Mouse (Mus musculus): ENCODE results near the gene Agpat2. TPM values are rescaled to one million over a fixed set of nuclear protein-coding genes. Genes with fewer than 3 reads are reported as not detected.

Agpat2 gene
- polyA plus RNA-seq, 1 experiment from 2014 or later: 7.3 TPM

GRCm38 (mm10) chr2:26579714-26580113 lies 24.5 kb downstream of the Agpat2 start, which contains the start of gene Egfl7:
TSS of gene Egfl7 (plus strand) at chr2:26580014.
- 83% methylated on average over 1 of the region's 1 CpGs for WGBS
- Histone ChIP-seq H3K9ac (ENCODE audit: low read depth, low read length) (no peak within 1 kb of the TSS), H3K27me3 (ENCODE audit: control insufficient read depth, insufficient read depth, low read length) (no peaks in the 10 kb centered on the region), H3K9me3 (ENCODE audit: control insufficient read depth, low read length) (no peaks in the 10 kb centered on the region), H3K4me1 (replicated peaks; ENCODE audit: control insufficient read depth, insufficient read depth, low read length) (no peaks in the 10 kb centered on the region), H3K36me3 (ENCODE audit: control insufficient read depth, insufficient read depth, low read length) (no peaks in the 10 kb centered on the region), H3K27ac (ENCODE audit: low read depth, low read length) (no peak within 1 kb of the TSS), H3K4me3 (ENCODE audit: low read depth, low read length) (no peak within 1 kb of the TSS), H3K4me2 (replicated peaks; ENCODE audit: low read depth, low read length) (no peak within 1 kb of the TSS)
- no peak for ATAC-seq (ENCODE audit: low FRiP score)
- DNase-seq (ENCODE audit: low spot score): no peak

GRCm38 (mm10) chr2:26578369-26578768 lies 25.8 kb downstream of the Agpat2 start:
- Histone ChIP-seq H3K9me3 (ENCODE audit: control insufficient read depth, low read length) (no peaks in the 10 kb centered on the region), H3K4me2 (replicated peaks; ENCODE audit: low read depth, low read length) (no peak overlapping the region), H3K27ac (ENCODE audit: low read depth, low read length) (peak overlapping the region; percentile 60; the same call in 1 of the 2 replicates), H3K9ac (ENCODE audit: low read depth, low read length) (no peak overlapping the region), H3K4me3 (ENCODE audit: low read depth, low read length) (no peak overlapping the region), H3K27me3 (ENCODE audit: control insufficient read depth, insufficient read depth, low read length) (no peaks in the 10 kb centered on the region), H3K4me1 (replicated peaks; ENCODE audit: control insufficient read depth, insufficient read depth, low read length) (no peaks in the 10 kb centered on the region), H3K36me3 (ENCODE audit: control insufficient read depth, insufficient read depth, low read length) (no peaks in the 10 kb centered on the region)
- no peak for DNase-seq (ENCODE audit: low spot score)
- 40% methylated on average over 6 of the region's 6 CpGs for WGBS
- ATAC-seq (ENCODE audit: low FRiP score): no peak

- H3K4me3 ChIP-seq (ENCODE audit: low read depth, low read length): no peak overlapping the region
- H3K4me2 ChIP-seq (replicated peaks; ENCODE audit: low read depth, low read length): no peak overlapping the region
- no peaks in the 10 kb centered on the region for H3K4me1 ChIP-seq (replicated peaks; ENCODE audit: control insufficient read depth, insufficient read depth, low read length)
- H3K27me3 ChIP-seq (ENCODE audit: control insufficient read depth, insufficient read depth, low read length): no peaks in the 10 kb centered on the region
- no peak overlapping the region for H3K27ac ChIP-seq (ENCODE audit: low read depth, low read length)
- H3K9me3 ChIP-seq (ENCODE audit: control insufficient read depth, low read length): no peaks in the 10 kb centered on the region
- ATAC-seq (ENCODE audit: low FRiP score) (no peak), DNase-seq (ENCODE audit: low spot score) (no peak)
- no peaks in the 10 kb centered on the region for H3K36me3 ChIP-seq (ENCODE audit: control insufficient read depth, insufficient read depth, low read length)
- no peak overlapping the region for H3K9ac ChIP-seq (ENCODE audit: low read depth, low read length)
- WGBS: 49% methylated on average over 4 of the region's 4 CpGs
These were observed 27.8 kb downstream of the Agpat2 start for GRCm38 (mm10) chr2:26576462-26576861.

GRCm38 (mm10) chr2:26575865-26576264 lies 28.4 kb downstream of the Agpat2 start:
- Histone ChIP-seq H3K4me3 (ENCODE audit: low read depth, low read length) (no peak overlapping the region), H3K27ac (ENCODE audit: low read depth, low read length) (no peak overlapping the region), H3K27me3 (ENCODE audit: control insufficient read depth, insufficient read depth, low read length) (no peaks in the 10 kb centered on the region), H3K36me3 (ENCODE audit: control insufficient read depth, insufficient read depth, low read length) (no peaks in the 10 kb centered on the region), H3K4me1 (replicated peaks; ENCODE audit: control insufficient read depth, insufficient read depth, low read length) (no peaks in the 10 kb centered on the region), H3K9ac (ENCODE audit: low read depth, low read length) (no peak overlapping the region), H3K4me2 (replicated peaks; ENCODE audit: low read depth, low read length) (no peak overlapping the region), H3K9me3 (ENCODE audit: control insufficient read depth, low read length) (no peaks in the 10 kb centered on the region)
- DNase-seq (ENCODE audit: low spot score) (no peak), ATAC-seq (ENCODE audit: low FRiP score) (no peak)
- WGBS: 44% methylated on average over 4 of the region's 4 CpGs

GRCm38 (mm10) chr2:26575378-26575777 lies 28.8 kb downstream of the Agpat2 start:
- H3K27me3 ChIP-seq (ENCODE audit: control insufficient read depth, insufficient read depth, low read length): no peaks in the 10 kb centered on the region
- no peak for ATAC-seq (ENCODE audit: low FRiP score)
- 83% methylated on average over 1 of the region's 1 CpGs for WGBS
- H3K4me2 ChIP-seq (replicated peaks; ENCODE audit: low read depth, low read length): no peak overlapping the region
- no peak overlapping the region for H3K9ac ChIP-seq (ENCODE audit: low read depth, low read length)
- no peak overlapping the region for H3K4me3 ChIP-seq (ENCODE audit: low read depth, low read length)
- no peaks in the 10 kb centered on the region for H3K9me3 ChIP-seq (ENCODE audit: control insufficient read depth, low read length)
- peak overlapping the region; percentile 30; the same call in 1 of the 2 replicates for H3K27ac ChIP-seq (ENCODE audit: low read depth, low read length)
- H3K4me1 ChIP-seq (replicated peaks; ENCODE audit: control insufficient read depth, insufficient read depth, low read length): no peaks in the 10 kb centered on the region
- no peak for DNase-seq (ENCODE audit: low spot score)
- no peaks in the 10 kb centered on the region for H3K36me3 ChIP-seq (ENCODE audit: control insufficient read depth, insufficient read depth, low read length)

- no peak for DNase-seq (ENCODE audit: low spot score)
These were observed 29.4 kb downstream of the Agpat2 start for GRCm38 (mm10) chr2:26574862-26575261.

GRCm38 (mm10) chr2:26573807-26574206 lies 30.4 kb downstream of the Agpat2 start:
- no peak for ATAC-seq (ENCODE audit: low FRiP score)
- Histone ChIP-seq H3K9ac (ENCODE audit: low read depth, low read length) (no peak overlapping the region), H3K27ac (ENCODE audit: low read depth, low read length) (no peak overlapping the region), H3K4me3 (ENCODE audit: low read depth, low read length) (no peak overlapping the region), H3K9me3 (ENCODE audit: control insufficient read depth, low read length) (no peaks in the 10 kb centered on the region), H3K36me3 (ENCODE audit: control insufficient read depth, insufficient read depth, low read length) (no peaks in the 10 kb centered on the region), H3K4me1 (replicated peaks; ENCODE audit: control insufficient read depth, insufficient read depth, low read length) (no peaks in the 10 kb centered on the region), H3K4me2 (replicated peaks; ENCODE audit: low read depth, low read length) (no peak overlapping the region), H3K27me3 (ENCODE audit: control insufficient read depth, insufficient read depth, low read length) (no peaks in the 10 kb centered on the region)
- DNase-seq (ENCODE audit: low spot score): no peak
- WGBS: 26% methylated on average over 5 of the region's 5 CpGs

More at GRCm38 (mm10) chr2:26574862-26575261, 29.4 kb downstream of the Agpat2 start:
- no peak overlapping the region for H3K4me2 ChIP-seq (replicated peaks; ENCODE audit: low read depth, low read length)
- H3K4me1 ChIP-seq (replicated peaks; ENCODE audit: control insufficient read depth, insufficient read depth, low read length): no peaks in the 10 kb centered on the region
- H3K9me3 ChIP-seq (ENCODE audit: control insufficient read depth, low read length): no peaks in the 10 kb centered on the region
- H3K27me3 ChIP-seq (ENCODE audit: control insufficient read depth, insufficient read depth, low read length): no peaks in the 10 kb centered on the region
- no peak for ATAC-seq (ENCODE audit: low FRiP score)
- no peaks in the 10 kb centered on the region for H3K36me3 ChIP-seq (ENCODE audit: control insufficient read depth, insufficient read depth, low read length)
- H3K27ac ChIP-seq (ENCODE audit: low read depth, low read length): peak overlapping the region; percentile 30; the same call in 1 of the 2 replicates
- no peak overlapping the region for H3K4me3 ChIP-seq (ENCODE audit: low read depth, low read length)
- 21% methylated on average over 5 of the region's 5 CpGs for WGBS
- H3K9ac ChIP-seq (ENCODE audit: low read depth, low read length): no peak overlapping the region

GRCm38 (mm10) chr2:26573396-26573795 lies 30.8 kb downstream of the Agpat2 start:
- Histone ChIP-seq H3K4me2 (replicated peaks; ENCODE audit: low read depth, low read length) (no peak overlapping the region), H3K9me3 (ENCODE audit: control insufficient read depth, low read length) (no peaks in the 10 kb centered on the region), H3K9ac (ENCODE audit: low read depth, low read length) (no peak overlapping the region), H3K4me1 (replicated peaks; ENCODE audit: control insufficient read depth, insufficient read depth, low read length) (no peaks in the 10 kb centered on the region), H3K36me3 (ENCODE audit: control insufficient read depth, insufficient read depth, low read length) (no peaks in the 10 kb centered on the region), H3K27ac (ENCODE audit: low read depth, low read length) (no peak overlapping the region), H3K27me3 (ENCODE audit: control insufficient read depth, insufficient read depth, low read length) (no peaks in the 10 kb centered on the region), H3K4me3 (ENCODE audit: low read depth, low read length) (no peak overlapping the region)
- WGBS: 62% methylated on average over 12 of the region's 12 CpGs
- DNase-seq (ENCODE audit: low spot score): no peak
- ATAC-seq (ENCODE audit: low FRiP score): no peak

- H3K27ac ChIP-seq (ENCODE audit: low read depth, low read length): no peak overlapping the region
- WGBS: 68% methylated on average over 5 of the region's 5 CpGs
- DNase-seq (ENCODE audit: low spot score): no peak
These were observed 32.4 kb downstream of the Agpat2 start for GRCm38 (mm10) chr2:26571826-26572225.

More at GRCm38 (mm10) chr2:26571826-26572225, 32.4 kb downstream of the Agpat2 start:
- H3K4me2 ChIP-seq (replicated peaks; ENCODE audit: low read depth, low read length): no peak overlapping the region
- H3K27me3 ChIP-seq (ENCODE audit: control insufficient read depth, insufficient read depth, low read length): no peaks in the 10 kb centered on the region
- H3K9ac ChIP-seq (ENCODE audit: low read depth, low read length): no peak overlapping the region
- H3K4me3 ChIP-seq (ENCODE audit: low read depth, low read length): no peak overlapping the region
- no peaks in the 10 kb centered on the region for H3K36me3 ChIP-seq (ENCODE audit: control insufficient read depth, insufficient read depth, low read length)
- no peaks in the 10 kb centered on the region for H3K9me3 ChIP-seq (ENCODE audit: control insufficient read depth, low read length)
- no peak for ATAC-seq (ENCODE audit: low FRiP score)
- no peaks in the 10 kb centered on the region for H3K4me1 ChIP-seq (replicated peaks; ENCODE audit: control insufficient read depth, insufficient read depth, low read length)
